In the genomic region with DNA sequence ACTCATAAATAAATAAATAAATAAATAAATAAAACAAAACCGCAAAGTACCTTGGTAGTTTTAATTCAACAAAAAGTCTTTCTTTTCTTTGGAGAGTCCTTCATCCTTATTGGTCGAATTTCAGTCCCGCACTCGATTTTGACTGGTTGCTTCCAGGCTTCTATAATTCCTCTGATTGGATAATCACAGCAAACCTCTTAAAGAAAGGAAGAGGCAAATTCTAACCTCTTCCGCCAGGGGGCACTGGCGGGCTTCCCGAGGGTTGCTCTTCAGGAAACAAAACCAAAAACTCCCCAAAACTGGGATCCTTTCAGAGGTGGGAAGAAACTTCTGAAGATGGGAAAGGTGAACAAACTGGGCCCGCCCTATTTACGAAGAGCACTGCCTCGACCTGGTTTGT, we compare ENCODE assay signal across 9 mouse cellular contexts. TPM values are rescaled to one million over a fixed set of nuclear protein-coding genes. Genes with fewer than 3 reads are reported as not detected.
DNase-seq lines count a peak whose midpoint lies in the region; ATAC-seq and TF ChIP-seq lines count a peak whose summit lies in the region.
"Had no signal": no experiment of that assay in that cellular context is flagged by ENCODE, and none has a peak within 500 bp of the region (broad histone marks: within the 10 kb centered on the region; RNA-seq: fewer than 3 reads in every experiment).

No protein-coding gene starts in this region.

- H3K4me1 ChIP-seq in E14TG2a.4 (replicated peaks; ENCODE audit: low read depth, low read length) = peaks cover 61% of the 10 kb centered on the region
- 0 out of 2 replicates have a peak, but pooled peaks cover 3% of the 10 kb centered on the region for H3K4me1 ChIP-seq in embryonic facial prominence, embryonic 14.5 days (ENCODE audit: control insufficient read depth, insufficient read depth, low read length)
- H3K4me1 ChIP-seq in liver, embryonic 16.5 days (ENCODE audit: control insufficient read depth, low read depth, low read length) = peaks cover 3% of the 10 kb centered on the region

- no peak overlapping the region for H3K27ac ChIP-seq in embryonic facial prominence, embryonic 14.5 days (replicated peaks; ENCODE audit: low read depth, low read length)
- no peak overlapping the region for H3K27ac ChIP-seq in liver, embryonic 16.5 days (ENCODE audit: low read length)

- peak; percentile 88 for DNase-seq in adrenal gland, postnatal 10 days
- DNase-seq in embryonic facial prominence, embryonic 14.5 days (ENCODE audit: low spot score) = peak; percentile 86
- peak; percentile 41 to 62 for DNase-seq in heart, adult 9 months (ENCODE audit: low spot score in 2 of 2)
- peak; percentile 76 to 87 for DNase-seq in kidney, postnatal 36 days
- DNase-seq in retina, embryonic 14.5 days (ENCODE audit: low spot score) = peak; percentile 91
- DNase-seq in thymus, postnatal 4 days = peak; percentile 85

- H3K4me3 ChIP-seq in E14TG2a.4 (replicated peaks; ENCODE audit: low read length) = peak overlapping the region; percentile 62; the same call in 1 of the 2 replicates
- no peak overlapping the region for H3K4me3 ChIP-seq in embryonic facial prominence, embryonic 14.5 days (ENCODE audit: low read depth, low read length)
- H3K4me3 ChIP-seq in liver, embryonic 16.5 days (ENCODE audit: low read depth, low read length) = peak overlapping the region; percentile 44
- H3K4me3 ChIP-seq: megakaryocyte, embryonic 14.5 days had no signal

- TF ChIP-seq CTCF in E14TG2a.4 (conservative IDR thresholded peaks at IDR 0.05; ENCODE audit: low read length) = peak; percentile 90

- no peaks in the 10 kb centered on the region for H3K36me3 ChIP-seq in E14TG2a.4 (ENCODE audit: insufficient read depth, low read length)
- H3K36me3 ChIP-seq in embryonic facial prominence, embryonic 14.5 days (ENCODE audit: control insufficient read depth, insufficient read depth, low read length) = no peaks in the 10 kb centered on the region
- H3K36me3 ChIP-seq in liver, embryonic 16.5 days (ENCODE audit: control insufficient read depth, insufficient read depth) = no peaks in the 10 kb centered on the region

- ATAC-seq in embryonic facial prominence, embryonic 14.5 days (ENCODE audit: low read depth) = no peak
- 0 out of 2 replicates have a peak, but pooled peaks have one; percentile 24 for ATAC-seq in liver, embryonic 16.5 days (ENCODE audit: low read depth)

- peaks cover 29% of the 10 kb centered on the region for H3K27me3 ChIP-seq in E14TG2a.4 (ENCODE audit: insufficient read depth, low read length)
- peaks cover 32% of the 10 kb centered on the region for H3K27me3 ChIP-seq in embryonic facial prominence, embryonic 14.5 days (replicated peaks; ENCODE audit: control insufficient read depth, insufficient read depth, low read length)
- H3K27me3 ChIP-seq in liver, embryonic 16.5 days (ENCODE audit: control insufficient read depth, insufficient read depth, low read depth, low read length) = peaks cover 42% of the 10 kb centered on the region

- WGBS in embryonic facial prominence, embryonic 14.5 days = 7% methylated on average over 10 of the region's 10 CpGs
- WGBS in liver, embryonic 16.5 days (ENCODE audit: insufficient replicate concordance) = under 1% methylated on average over 10 of the region's 10 CpGs

- H3K9ac ChIP-seq in embryonic facial prominence, embryonic 14.5 days (ENCODE audit: low read depth, low read length) = no peak overlapping the region
- no peak overlapping the region for H3K9ac ChIP-seq in liver, embryonic 16.5 days (ENCODE audit: low read depth, low read length)

- H3K9me3 ChIP-seq in E14TG2a.4 (ENCODE audit: low read length) = no peaks in the 10 kb centered on the region
- H3K9me3 ChIP-seq in embryonic facial prominence, embryonic 14.5 days (ENCODE audit: control insufficient read depth, low read length) = no peaks in the 10 kb centered on the region
- H3K9me3 ChIP-seq in liver, embryonic 16.5 days (replicated peaks; ENCODE audit: control insufficient read depth, low read length) = no peaks in the 10 kb centered on the region
- H3K9me3 ChIP-seq: megakaryocyte, embryonic 14.5 days had no signal

- H3K4me2 ChIP-seq in embryonic facial prominence, embryonic 14.5 days (ENCODE audit: low read depth, low read length) = no peak overlapping the region
- peak overlapping the region; percentile 33; the same call in 1 of the 2 replicates for H3K4me2 ChIP-seq in liver, embryonic 16.5 days (ENCODE audit: low read depth, low read length)

RNA-seq across cellular contexts. Expression of a gene that starts 2.8 kb away (rescaled TPM):
- total RNA-seq in adrenal gland, postnatal 10 days (2021) = under 1 TPM; 0.51 to 0.88 TPM
- 3.8 and 4.6 TPM in 2 replicates for polyA plus RNA-seq in embryonic facial prominence, embryonic 14.5 days (2014; fragmentation: Nextera tagmentation; extraction: Ambion mirVana)
- polyA plus RNA-seq in liver, embryonic 16.5 days (2015; fragmentation: Nextera tagmentation; extraction: Ambion mirVana) = not detected in 2 replicates

RNA-seq across cellular contexts. Expression of a gene that starts 23.4 kb away (rescaled TPM):
- 10 to 100 TPM; 25.9 to 26.6 TPM for total RNA-seq in adrenal gland, postnatal 10 days (2021)
- polyA plus RNA-seq in embryonic facial prominence, embryonic 14.5 days (2014; fragmentation: Nextera tagmentation; extraction: Ambion mirVana) = 7.2 and 8.0 TPM in 2 replicates
- 1.1 and 1.4 TPM in 2 replicates for polyA plus RNA-seq in liver, embryonic 16.5 days (2015; fragmentation: Nextera tagmentation; extraction: Ambion mirVana)

RNA-seq across cellular contexts. Expression of a gene that starts 38.2 kb away (rescaled TPM):
- 1 to 10 TPM; 1.3 to 1.8 TPM for total RNA-seq in adrenal gland, postnatal 10 days (2021)
- polyA plus RNA-seq in embryonic facial prominence, embryonic 14.5 days (2014; fragmentation: Nextera tagmentation; extraction: Ambion mirVana) = 3.2 and 3.4 TPM in 2 replicates
- polyA plus RNA-seq in liver, embryonic 16.5 days (2015; fragmentation: Nextera tagmentation; extraction: Ambion mirVana) = 0.58 and 0.68 TPM in 2 replicates

RNA-seq across cellular contexts. Expression of a gene that starts 59.6 kb away (rescaled TPM):
- total RNA-seq in adrenal gland, postnatal 10 days (2021) = 100 to 1,000 TPM; 237 to 317 TPM
- 114 and 123 TPM in 2 replicates for polyA plus RNA-seq in embryonic facial prominence, embryonic 14.5 days (2014; fragmentation: Nextera tagmentation; extraction: Ambion mirVana)
- polyA plus RNA-seq in liver, embryonic 16.5 days (2015; fragmentation: Nextera tagmentation; extraction: Ambion mirVana) = 24.8 and 26.3 TPM in 2 replicates
